Mouse (Mus musculus) heart, embryonic 11.5 days (tissue): ENCODE data around the gene Agbl4. TPM values are rescaled to one million over a fixed set of nuclear protein-coding genes. Genes with fewer than 3 reads are reported as not detected.
"Not testable (repeated sequence)": the region's sequence is repeated elsewhere in the genome, so short reads cannot be mapped to it uniquely, and the experiment has no call there.

Source experiments
- ATAC-seq: fragments of 200-750 bp; cut with Nextera tagmentation; replicated peaks from 2 replicates; pipeline ENCODE4 v1.8.0; 2017; ENCODE audit warnings: moderate library complexity; ENCODE audit not compliant: insufficient number of reproducible peaks, low FRiP score, low TSS enrichment
- H3K27ac ChIP-seq: fragments of 300-500 bp; sonication (generic); 2 replicates; pipeline ENCODE4 v1.5.1; 2014; ENCODE audit warnings: mild to moderate bottlenecking, low read depth, low read length
- H3K27me3 ChIP-seq: fragments of 300-500 bp; sonication (generic); 2 replicates; pipeline ENCODE4 v1.6.1; 2014; ENCODE audit warnings: mild to moderate bottlenecking, low read length, mixed read lengths; ENCODE audit not compliant: control insufficient read depth, insufficient read depth
- H3K36me3 ChIP-seq: fragments of 300-500 bp; sonication (generic); 2 replicates; pipeline ENCODE4 v1.6.1; 2014; ENCODE audit warnings: mild to moderate bottlenecking, low read length, moderate library complexity, mixed read lengths; ENCODE audit not compliant: control insufficient read depth, insufficient read depth
- H3K4me1 ChIP-seq: fragments of 300-500 bp; sonication (generic); 2 replicates; pipeline ENCODE4 v1.6.1; 2014; ENCODE audit warnings: low read length; ENCODE audit not compliant: control insufficient read depth, insufficient read depth
- H3K4me2 ChIP-seq: fragments of 300-500 bp; sonication (generic); 2 replicates; pipeline ENCODE4 v1.6.1; 2014; ENCODE audit warnings: mild to moderate bottlenecking, moderate library complexity
- H3K4me3 ChIP-seq: fragments of 300-500 bp; sonication (generic); 2 replicates; pipeline ENCODE4 v1.5.1; 2014; ENCODE audit warnings: low read depth, low read length
- H3K9ac ChIP-seq: fragments of 300-500 bp; sonication (generic); 2 replicates; pipeline ENCODE4 v1.6.1; 2014; ENCODE audit warnings: mild to moderate bottlenecking, low read depth, low read length, moderate library complexity
- H3K9me3 ChIP-seq: fragments of 300-500 bp; sonication (generic); replicated peaks from 2 replicates; pipeline ENCODE4 v1.6.1; 2016; ENCODE audit warnings: low read length; ENCODE audit not compliant: control insufficient read depth
- WGBS: fragments of 180-500 bp; shearing (Covaris S2); extraction: QIAGEN DNeasy Blood & Tissue Kit; methylation state at CpG from one replicate; pipeline ENCODE4 v1.1.7; 2014; ENCODE audit not compliant: insufficient replicate concordance; 5-methylcytosine and 5-hydroxymethylcytosine counted together
- polyA plus RNA-seq: library from polyadenylated mRNA; unstranded; fragments of >200 nt; fragmentation: Nextera tagmentation; extraction: Ambion mirVana; gene quantifications from 2 replicates; pipeline ENCODE4 v1.2.1, GENCODE M21; 2014

Agbl4 gene
- polyA plus RNA-seq, 1 experiment from 2014 or later = 0.90 TPM

GRCm38 (mm10) chr4:111155859-111156258 lies 758.4 kb downstream of the Agbl4 start:
- 73% methylated on average over 1 of the region's 1 CpGs for WGBS

GRCm38 (mm10) chr4:111181478-111181877 lies 784.0 kb downstream of the Agbl4 start:
- Histone ChIP-seq H3K4me3 (no peak overlapping the region), H3K27ac (no peak overlapping the region), H3K27me3 (no peaks in the 10 kb centered on the region), H3K9me3 (no peaks in the 10 kb centered on the region), H3K4me2 (no peak overlapping the region), H3K36me3 (no peaks in the 10 kb centered on the region), H3K9ac (no peak overlapping the region), H3K4me1 (no peaks in the 10 kb centered on the region)
- no peak for ATAC-seq
- WGBS = 81% methylated on average over 2 of the region's 2 CpGs

More at GRCm38 (mm10) chr4:111155859-111156258, 758.4 kb downstream of the Agbl4 start:
- Histone ChIP-seq H3K4me2 (no peak overlapping the region), H3K4me3 (no peak overlapping the region), H3K27ac (no peak overlapping the region), H3K9me3 (no peaks in the 10 kb centered on the region), H3K9ac (no peak overlapping the region), H3K36me3 (no peaks in the 10 kb centered on the region), H3K4me1 (no peaks in the 10 kb centered on the region), H3K27me3 (no peaks in the 10 kb centered on the region)
- no peak for ATAC-seq

DNA sequence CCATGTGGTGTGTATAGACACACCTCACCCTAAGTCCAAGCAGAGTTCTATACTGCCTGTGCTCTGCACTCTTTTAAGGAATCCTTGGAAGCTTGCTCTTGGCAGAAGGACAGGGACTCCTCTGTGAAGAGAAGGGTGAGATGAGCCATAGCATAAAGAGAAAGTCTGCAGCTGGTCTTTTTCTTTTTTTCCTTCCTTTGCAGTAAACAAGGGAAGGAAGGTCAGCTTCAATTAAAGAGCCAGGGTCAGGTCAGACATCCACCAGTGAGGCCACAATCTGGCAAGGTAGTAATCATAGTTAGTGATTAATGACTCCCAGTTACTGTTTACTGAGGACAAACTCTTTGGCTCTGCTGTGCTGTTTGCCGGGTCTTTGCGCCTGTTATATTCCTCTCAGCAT lies 802.6 kb downstream of the Agbl4 start:
- no peaks in the 10 kb centered on the region for H3K27me3 ChIP-seq
- H3K4me1 ChIP-seq = no peaks in the 10 kb centered on the region
- H3K4me2 ChIP-seq = no peak overlapping the region
- 66% methylated on average over 2 of the region's 2 CpGs for WGBS
- H3K36me3 ChIP-seq = no peaks in the 10 kb centered on the region
- no peak overlapping the region for H3K4me3 ChIP-seq
- ATAC-seq = no peak
- H3K27ac ChIP-seq = no peak overlapping the region
- no peak overlapping the region for H3K9ac ChIP-seq
- H3K9me3 ChIP-seq = no peaks in the 10 kb centered on the region

DNA sequence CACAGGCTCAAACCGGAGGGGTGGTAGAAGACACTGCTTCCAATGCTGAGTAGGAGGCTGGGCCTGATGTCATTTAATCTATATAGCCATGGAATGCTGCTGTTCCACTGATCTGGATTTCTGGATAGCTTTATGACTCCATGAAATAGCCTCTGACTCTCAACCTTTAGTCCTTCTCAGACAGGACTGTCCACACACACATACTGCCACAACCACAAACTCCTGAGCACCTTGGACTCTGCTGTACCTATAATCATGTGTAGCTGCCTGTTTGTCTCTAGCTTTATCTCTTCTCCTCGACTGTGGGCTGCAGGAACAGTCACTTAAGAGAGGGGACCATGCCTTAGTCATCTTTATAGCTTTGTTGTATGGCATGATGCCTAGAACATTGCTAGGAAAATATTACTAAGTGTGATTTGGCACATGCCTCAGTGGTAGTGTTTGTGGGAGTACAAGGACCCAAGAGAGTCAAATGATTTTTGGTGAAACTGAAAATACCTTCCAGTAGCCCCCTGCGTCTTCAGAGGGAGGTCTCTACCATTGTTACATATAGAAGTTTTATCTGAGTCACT lies 817.8 kb downstream of the Agbl4 start:
- Histone ChIP-seq H3K4me1 (no peaks in the 10 kb centered on the region), H3K27ac (no peak overlapping the region), H3K36me3 (no peaks in the 10 kb centered on the region), H3K4me3 (no peak overlapping the region), H3K9me3 (no peaks in the 10 kb centered on the region), H3K27me3 (no peaks in the 10 kb centered on the region), H3K4me2 (no peak overlapping the region), H3K9ac (no peak overlapping the region)
- no peak for ATAC-seq
- 65% methylated on average over 3 of the region's 3 CpGs for WGBS

- H3K9ac ChIP-seq, H3K27ac ChIP-seq, H3K27me3 ChIP-seq, H3K4me3 ChIP-seq, H3K4me1 ChIP-seq, H3K9me3 ChIP-seq, H3K36me3 ChIP-seq, H3K4me2 ChIP-seq, ATAC-seq: not testable (repeated sequence)
- no CpG with 5 or more reads among the region's 1 CpGs for WGBS
These were observed 821.6 kb downstream of the Agbl4 start for GRCm38 (mm10) chr4:111219030-111219429.

DNA sequence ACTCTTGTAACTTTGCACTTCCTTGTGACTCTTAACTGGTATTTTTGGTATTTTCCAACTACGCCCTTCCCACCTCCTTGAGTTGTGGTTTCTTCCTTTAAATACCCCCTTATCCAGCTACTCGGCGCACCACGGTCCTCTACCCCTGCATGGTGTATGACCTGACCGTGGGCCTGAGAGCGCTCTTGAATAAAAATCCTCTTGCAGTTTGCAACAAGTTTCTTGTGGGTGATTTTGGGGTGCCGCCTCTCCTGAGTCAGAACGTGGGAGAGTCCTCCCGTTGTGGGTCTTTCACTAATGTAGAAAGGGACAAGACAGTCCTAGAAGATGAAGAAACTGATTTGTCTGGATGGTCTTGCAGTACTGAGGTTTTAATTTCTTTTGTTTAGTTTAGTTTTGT lies 822.1 kb downstream of the Agbl4 start:
- H3K27me3 ChIP-seq, H3K4me2 ChIP-seq, H3K9ac ChIP-seq, H3K4me3 ChIP-seq, H3K9me3 ChIP-seq, H3K27ac ChIP-seq, H3K36me3 ChIP-seq, H3K4me1 ChIP-seq, ATAC-seq: not testable (repeated sequence)
- WGBS = 85% methylated on average over 9 of the region's 9 CpGs

- no peak overlapping the region for H3K4me3 ChIP-seq
- 85% methylated on average over 1 of the region's 1 CpGs for WGBS
- H3K9me3 ChIP-seq = no peaks in the 10 kb centered on the region
- ATAC-seq = no peak
- no peak overlapping the region for H3K9ac ChIP-seq
- no peaks in the 10 kb centered on the region for H3K27me3 ChIP-seq
- H3K27ac ChIP-seq = no peak overlapping the region
- no peaks in the 10 kb centered on the region for H3K4me1 ChIP-seq
- H3K4me2 ChIP-seq = no peak overlapping the region
- H3K36me3 ChIP-seq = no peaks in the 10 kb centered on the region
These were observed 836.4 kb downstream of the Agbl4 start for GRCm38 (mm10) chr4:111233849-111234248.

GRCm38 (mm10) chr4:111251917-111252316 lies 854.5 kb downstream of the Agbl4 start:
- Histone ChIP-seq H3K9ac (no peak overlapping the region), H3K36me3 (no peaks in the 10 kb centered on the region), H3K4me2 (no peak overlapping the region), H3K27ac (no peak overlapping the region), H3K27me3 (no peaks in the 10 kb centered on the region), H3K4me3 (no peak overlapping the region), H3K9me3 (no peaks in the 10 kb centered on the region), H3K4me1 (no peaks in the 10 kb centered on the region)
- no peak for ATAC-seq
- 76% methylated on average over 5 of the region's 5 CpGs for WGBS

GRCm38 (mm10) chr4:111255499-111255898 lies 858.0 kb downstream of the Agbl4 start:
- H3K36me3 ChIP-seq = no peaks in the 10 kb centered on the region
- no peak overlapping the region for H3K9ac ChIP-seq
- no peaks in the 10 kb centered on the region for H3K9me3 ChIP-seq
- no peak overlapping the region for H3K4me3 ChIP-seq
- WGBS = 10% methylated on average over 4 of the region's 4 CpGs
- no peaks in the 10 kb centered on the region for H3K4me1 ChIP-seq
- no peak overlapping the region for H3K27ac ChIP-seq
- no peak for ATAC-seq
- no peak overlapping the region for H3K4me2 ChIP-seq
- no peaks in the 10 kb centered on the region for H3K27me3 ChIP-seq
